ENCODE assay signal across 26 mouse cellular contexts in genomic region chr16:85224325-85224724, GRCm38 (mm10).
"Had no signal": no experiment of that assay in that cellular context is flagged by ENCODE, and none has a peak within 500 bp of the region (broad histone marks: within the 10 kb centered on the region; RNA-seq: fewer than 3 reads in every experiment).

No protein-coding gene starts in this region.

- DNase-seq: gastrocnemius, postnatal 14 days; gastrocnemius, postnatal 36 days; heart, adult 11 months; heart, adult 2 months; heart, postnatal 14 days; heart, postnatal 36 days; kidney, adult 18-20 months; kidney, adult 8-10 months; kidney, postnatal 10 days; kidney, postnatal 25 days; kidney, postnatal 4 days; liver; liver, embryonic 13.5 days had no signal

- H3K4me1 ChIP-seq: heart, embryonic 13.5 days; heart, embryonic 15.5 days; hindbrain, embryonic 13.5 days; hindbrain, embryonic 15.5 days; liver, embryonic 13.5 days; liver, embryonic 15.5 days had no signal

- H3K4me3 ChIP-seq: heart, adult 2 months; heart, embryonic 13.5 days; heart, embryonic 15.5 days; hindbrain, embryonic 13.5 days; hindbrain, embryonic 15.5 days; layer of hippocampus, adult 2 months; left cerebral cortex, adult 2 months; limb, embryonic 10.5 days; limb, embryonic 12.5 days; liver, embryonic 13.5 days; liver, embryonic 15.5 days had no signal

- ATAC-seq: hindbrain, postnatal 0 days; intestine, embryonic 16.5 days had no signal

- H3K9me3 ChIP-seq: heart, embryonic 13.5 days; heart, embryonic 15.5 days; hindbrain, embryonic 13.5 days; hindbrain, embryonic 15.5 days; limb, embryonic 10.5 days; limb, embryonic 12.5 days; liver, embryonic 13.5 days; liver, embryonic 15.5 days had no signal

- H3K9ac ChIP-seq: heart, embryonic 13.5 days; heart, embryonic 15.5 days; hindbrain, embryonic 13.5 days; hindbrain, embryonic 15.5 days; limb, embryonic 12.5 days; liver, embryonic 13.5 days; liver, embryonic 15.5 days had no signal

- H3K36me3 ChIP-seq: heart, embryonic 13.5 days; heart, embryonic 15.5 days; hindbrain, embryonic 13.5 days; hindbrain, embryonic 15.5 days; limb, embryonic 10.5 days; limb, embryonic 12.5 days; liver, embryonic 13.5 days; liver, embryonic 15.5 days had no signal

- H3K27ac ChIP-seq: heart, adult 2 months; heart, embryonic 13.5 days; heart, embryonic 15.5 days; hindbrain, embryonic 13.5 days; hindbrain, embryonic 15.5 days; hindbrain, postnatal 0 days; layer of hippocampus, adult 2 months; left cerebral cortex, adult 2 months; limb, embryonic 10.5 days; limb, embryonic 12.5 days; liver, embryonic 13.5 days; liver, embryonic 15.5 days had no signal

- H3K4me2 ChIP-seq: heart, embryonic 11.5 days; heart, embryonic 13.5 days; heart, embryonic 15.5 days; hindbrain, embryonic 13.5 days; hindbrain, embryonic 15.5 days; limb, embryonic 12.5 days; liver, embryonic 11.5 days; liver, embryonic 13.5 days; liver, embryonic 15.5 days had no signal

- H3K27me3 ChIP-seq: heart, embryonic 13.5 days; heart, embryonic 15.5 days; hindbrain, embryonic 13.5 days; hindbrain, embryonic 15.5 days; limb, embryonic 12.5 days; liver, embryonic 13.5 days; liver, embryonic 15.5 days had no signal
